Mouse (Mus musculus) liver, embryonic 14.5 days (tissue): ENCODE data around the gene Dlec1.

Source experiments
- CTCF ChIP-seq: IDR thresholded peaks from 2 replicates; pipeline ENCODE4 v1.5.1; 2016; ENCODE audit warnings: antibody characterized with exemption, low read depth, control low read depth
- EP300 ChIP-seq: IDR thresholded peaks from 2 replicates; pipeline ENCODE4 v1.6.1; 2016; ENCODE audit warnings: antibody characterized with exemption, low read depth

DNA sequence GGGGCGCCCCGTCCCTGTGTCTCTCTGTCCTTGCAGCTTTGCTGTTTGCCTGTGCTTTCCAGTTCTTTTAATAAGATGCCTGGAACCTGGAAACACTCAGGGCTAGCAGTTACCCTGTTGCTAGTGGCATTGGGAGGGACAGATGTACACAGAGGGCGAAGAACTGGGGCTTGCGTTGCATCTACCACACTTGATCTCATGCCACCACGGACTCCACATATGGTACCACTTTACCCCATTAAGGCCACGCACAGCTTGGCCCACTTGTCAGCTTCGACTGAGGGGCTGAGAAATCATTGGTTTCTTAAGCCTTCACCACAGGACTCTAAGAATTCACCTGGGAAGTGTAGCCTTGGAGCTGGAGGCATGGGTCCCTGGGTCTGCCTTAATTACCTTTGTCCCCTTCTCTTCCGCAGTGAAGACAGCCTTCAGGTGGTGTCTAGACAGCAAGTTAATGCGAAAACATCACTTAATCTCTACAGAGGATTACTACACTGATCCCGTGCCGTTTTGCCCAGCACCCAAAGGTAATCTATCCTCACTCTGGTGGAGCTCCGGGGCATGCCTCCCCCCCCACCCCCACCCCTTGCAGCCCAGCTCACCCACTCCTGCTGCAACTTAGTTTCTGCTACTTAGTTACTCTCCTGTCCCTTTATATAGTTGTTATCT lies 7.5 kb downstream of the Dlec1 start:
- TF ChIP-seq CTCF (no peak), EP300 (no peak)
